Mouse (Mus musculus) cerebellum, adult 2 months (tissue): ENCODE measurements at regions not wholly inside any gene's neighbourhood (a gene's known extent, or its start where the extent isn't known, plus 50 kb on each side); places are given as distances from the start of the nearest gene placed in this dataset.
"Not testable (repeated sequence)": the region's sequence is repeated elsewhere in the genome, so short reads cannot be mapped to it uniquely, and the experiment has no call there.

Source experiments
- CTCF ChIP-seq: fragments of 200-500 bp; IDR thresholded peaks from 2 replicates; pipeline ENCODE4 v1.5.1; 2011; ENCODE audit warnings: low read depth, mild to moderate bottlenecking, control low read depth, low read length, moderate library complexity, borderline replicate concordance; ENCODE audit not compliant: insufficient read depth
- POLR2A ChIP-seq: fragments of 200-500 bp; IDR thresholded peaks from 2 replicates; pipeline ENCODE4 v1.6.1; 2011; ENCODE audit warnings: low read length, control low read depth, borderline replicate concordance; ENCODE audit not compliant: insufficient read depth

- TF ChIP-seq CTCF, POLR2A: not testable (repeated sequence)
Observed at GRCm38 (mm10) chr10:49909206-49909605, 120.6 kb upstream of the Grik2 start.
